Mouse (Mus musculus): Measurements from ENCODE around the gene Ralgapa2.

DNA sequence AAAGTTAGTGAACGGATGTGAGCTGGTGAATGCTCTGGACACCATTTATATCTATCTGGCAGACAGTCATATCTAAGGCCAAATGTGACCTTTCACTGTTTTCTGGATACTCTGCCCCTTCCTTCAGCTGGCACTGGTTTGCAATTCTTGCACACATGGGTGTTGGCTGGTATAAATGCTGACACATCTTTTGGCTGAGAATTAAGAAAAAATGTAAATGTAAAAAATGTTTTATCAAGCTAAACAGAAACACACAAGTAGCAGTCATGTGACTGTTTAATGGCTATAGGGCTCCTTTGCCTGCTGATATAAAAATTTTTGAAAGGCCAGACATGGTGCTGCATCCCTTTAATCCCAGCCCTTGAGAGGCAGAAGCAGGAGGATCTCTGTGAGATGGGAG is 13.0 kb downstream of the Ralgapa2 start:
- TF ChIP-seq CTCF (IDR thresholded peaks at IDR 0.05; ENCODE audit: low read depth), result no peak
- TF ChIP-seq EP300 (IDR thresholded peaks at IDR 0.05; ENCODE audit: low read depth), result no peak

All from heart, postnatal 0 days (tissue).